Mouse (Mus musculus): ENCODE data around the gene Pglyrp1.

Pglyrp1 gene

DNA sequence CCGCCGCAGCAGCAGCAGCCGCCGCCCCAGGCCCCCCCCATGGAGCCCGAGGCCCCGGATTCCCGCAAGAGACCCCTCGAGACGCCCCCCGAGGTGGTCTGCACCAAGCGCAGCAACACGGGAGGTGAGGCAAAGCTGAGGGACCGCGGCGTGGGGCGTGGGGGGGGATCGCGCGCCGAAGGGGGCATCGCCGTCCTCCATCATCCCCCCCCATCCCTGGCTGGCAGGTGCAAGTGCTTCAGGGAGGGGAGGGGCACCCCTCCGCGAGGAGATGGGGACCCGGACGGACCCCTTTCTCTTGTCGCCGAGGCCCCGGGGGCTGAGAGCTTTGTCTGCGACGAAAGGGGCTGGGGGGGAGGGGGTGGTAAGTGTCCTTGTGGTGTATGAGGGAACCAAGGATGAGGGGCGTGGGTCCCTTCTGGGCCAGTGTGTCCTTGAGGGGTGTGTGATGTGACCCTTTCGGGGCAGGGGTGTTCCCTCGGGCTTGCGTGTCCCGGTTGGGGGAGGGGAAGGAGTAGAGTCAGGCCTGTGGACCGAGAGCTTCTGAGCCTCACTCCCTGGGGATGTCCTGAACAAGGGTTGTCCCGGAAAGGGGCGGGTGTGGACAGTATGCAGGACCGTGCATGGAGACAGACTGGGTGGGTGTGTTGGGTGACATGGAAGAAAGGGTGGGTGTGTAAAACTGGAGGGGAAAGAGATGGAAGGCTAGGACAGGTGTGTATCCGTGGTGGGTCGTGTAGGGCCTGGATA, 55.1 kb downstream of the Pglyrp1 start:
- DNase-seq (ENCODE audit: low spot score in 2 of 2) = peak in 1 of 2 experiments; percentile 32

DNA sequence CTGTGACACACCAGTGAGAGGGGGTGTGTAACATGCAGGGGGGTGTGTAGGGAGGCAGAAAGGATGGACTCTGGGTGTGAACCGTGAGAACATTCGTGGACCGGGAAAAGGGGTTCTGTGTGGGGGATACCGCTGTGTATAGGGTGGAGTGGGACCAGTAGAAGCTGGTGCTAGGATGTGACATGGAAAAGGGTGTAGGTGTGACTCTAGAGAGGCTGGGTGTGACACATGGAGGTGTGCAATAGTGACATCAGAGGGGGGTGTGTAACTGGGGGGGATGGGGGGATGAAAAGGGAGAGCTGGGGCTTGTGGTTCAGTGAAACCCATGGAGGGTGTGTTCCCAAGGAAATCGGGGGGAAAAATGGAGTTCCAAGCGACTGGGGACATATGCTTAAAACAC, 55.8 kb downstream of the Pglyrp1 start:
- no peak for DNase-seq (ENCODE audit: low spot score in 2 of 2)

GRCm38 (mm10) chr7:18927759-18928158, 56.6 kb downstream of the Pglyrp1 start:
- no peak for DNase-seq (ENCODE audit: low spot score in 2 of 2)
